Mouse (Mus musculus): ENCODE results near the gene Mbl1. TPM values are rescaled to one million over a fixed set of nuclear protein-coding genes. Genes with fewer than 3 reads are reported as not detected.

Gene Mbl1
- polyA plus RNA-seq, 1 experiment from 2014 or later = 32.3 TPM

- H3K4me2 ChIP-seq = no peak overlapping the region
- WGBS (ENCODE audit: insufficient replicate concordance) = 45% methylated on average over 6 of the region's 6 CpGs
- no peak for ATAC-seq (ENCODE audit: insufficient read depth)
- no peak overlapping the region for H3K9ac ChIP-seq
- H3K36me3 ChIP-seq (replicated peaks) = no peaks in the 10 kb centered on the region
- no peak overlapping the region for H3K4me3 ChIP-seq (replicated peaks)
- no peaks in the 10 kb centered on the region for H3K9me3 ChIP-seq (replicated peaks)
- H3K27me3 ChIP-seq = no peaks in the 10 kb centered on the region
- no peak overlapping the region for H3K27ac ChIP-seq (replicated peaks)
- H3K4me1 ChIP-seq (replicated peaks) = no peaks in the 10 kb centered on the region
These were observed 5.2 kb upstream of the Mbl1 start for GRCm38 (mm10) chr14:41146035-41146434.

GRCm38 (mm10) chr14:41146922-41147321, 4.3 kb upstream of the Mbl1 start:
- H3K9me3 ChIP-seq (replicated peaks) = no peaks in the 10 kb centered on the region
- ATAC-seq (ENCODE audit: insufficient read depth) = no peak
- H3K9ac ChIP-seq = no peak overlapping the region
- WGBS (ENCODE audit: insufficient replicate concordance) = 39% methylated on average over 3 of the region's 3 CpGs
- no peaks in the 10 kb centered on the region for H3K36me3 ChIP-seq (replicated peaks)
- no peak overlapping the region for H3K27ac ChIP-seq (replicated peaks)
- H3K27me3 ChIP-seq = no peaks in the 10 kb centered on the region
- H3K4me2 ChIP-seq = no peak overlapping the region
- H3K4me1 ChIP-seq (replicated peaks) = no peaks in the 10 kb centered on the region
- H3K4me3 ChIP-seq (replicated peaks) = no peak overlapping the region

GRCm38 (mm10) chr14:41147356-41147755, 3.9 kb upstream of the Mbl1 start:
- WGBS (ENCODE audit: insufficient replicate concordance) = 54% methylated on average over 2 of the region's 2 CpGs
- ATAC-seq (ENCODE audit: insufficient read depth) = no peak
- no peaks in the 10 kb centered on the region for H3K4me1 ChIP-seq (replicated peaks)
- no peaks in the 10 kb centered on the region for H3K27me3 ChIP-seq
- H3K4me3 ChIP-seq (replicated peaks) = no peak overlapping the region
- H3K4me2 ChIP-seq = no peak overlapping the region
- H3K9ac ChIP-seq = no peak overlapping the region
- no peaks in the 10 kb centered on the region for H3K9me3 ChIP-seq (replicated peaks)
- no peak overlapping the region for H3K27ac ChIP-seq (replicated peaks)
- H3K36me3 ChIP-seq (replicated peaks) = no peaks in the 10 kb centered on the region

- Histone ChIP-seq H3K4me3 (replicated peaks) (no peak overlapping the region), H3K4me1 (replicated peaks) (0 out of 2 replicates have a peak, but pooled peaks cover 4% of the 10 kb centered on the region), H3K4me2 (no peak overlapping the region), H3K27ac (replicated peaks) (peak overlapping the region; percentile 52), H3K27me3 (no peaks in the 10 kb centered on the region), H3K9ac (no peak overlapping the region), H3K36me3 (replicated peaks) (no peaks in the 10 kb centered on the region), H3K9me3 (replicated peaks) (no peaks in the 10 kb centered on the region)
- 60% methylated on average over 4 of the region's 4 CpGs for whole genome bisulfite sequencing (ENCODE audit: insufficient replicate concordance)
- peak; percentile 35; the same call in 1 of the 2 replicates for ATAC-seq (ENCODE audit: insufficient read depth)
These were observed 8.8 kb downstream of the Mbl1 start for GRCm38 (mm10) chr14:41160076-41160475.

- Histone ChIP-seq H3K9me3 (replicated peaks) (no peaks in the 10 kb centered on the region), H3K4me1 (replicated peaks) (0 out of 2 replicates have a peak, but pooled peaks cover 4% of the 10 kb centered on the region), H3K4me2 (no peak overlapping the region), H3K27me3 (no peaks in the 10 kb centered on the region), H3K36me3 (replicated peaks) (no peaks in the 10 kb centered on the region), H3K9ac (no peak overlapping the region), H3K4me3 (replicated peaks) (no peak overlapping the region), H3K27ac (replicated peaks) (peak overlapping the region; percentile 61)
- ATAC-seq (ENCODE audit: insufficient read depth) = peak; percentile 86
- WGBS (ENCODE audit: insufficient replicate concordance) = 30% methylated on average over 1 of the region's 1 CpGs
These were observed 9.5 kb downstream of the Mbl1 start for GRCm38 (mm10) chr14:41160743-41161142.

GRCm38 (mm10) chr14:41162663-41163062, 11.4 kb downstream of the Mbl1 start:
- Histone ChIP-seq H3K4me1 (replicated peaks) (0 out of 2 replicates have a peak, but pooled peaks cover 4% of the 10 kb centered on the region), H3K4me3 (replicated peaks) (no peak overlapping the region), H3K9me3 (replicated peaks) (no peaks in the 10 kb centered on the region), H3K9ac (no peak overlapping the region), H3K27ac (replicated peaks) (no peak overlapping the region), H3K36me3 (replicated peaks) (no peaks in the 10 kb centered on the region), H3K4me2 (no peak overlapping the region), H3K27me3 (no peaks in the 10 kb centered on the region)
- ATAC-seq (ENCODE audit: insufficient read depth) = no peak
- WGBS (ENCODE audit: insufficient replicate concordance) = 8% methylated on average over 2 of the region's 2 CpGs

- Histone ChIP-seq H3K9me3 (replicated peaks) (no peaks in the 10 kb centered on the region), H3K36me3 (replicated peaks) (no peaks in the 10 kb centered on the region), H3K27ac (replicated peaks) (no peak overlapping the region), H3K9ac (no peak overlapping the region), H3K27me3 (no peaks in the 10 kb centered on the region), H3K4me3 (replicated peaks) (no peak overlapping the region), H3K4me2 (no peak overlapping the region), H3K4me1 (replicated peaks) (no peaks in the 10 kb centered on the region)
- 32% methylated on average over 5 of the region's 5 CpGs for WGBS (ENCODE audit: insufficient replicate concordance)
- no peak for ATAC-seq (ENCODE audit: insufficient read depth)
These were observed 16.0 kb downstream of the Mbl1 start for GRCm38 (mm10) chr14:41167278-41167677.

GRCm38 (mm10) chr14:41168567-41168966, 17.3 kb downstream of the Mbl1 start:
- Histone ChIP-seq H3K27ac (replicated peaks) (no peak overlapping the region), H3K27me3 (no peaks in the 10 kb centered on the region), H3K4me2 (no peak overlapping the region), H3K9ac (no peak overlapping the region), H3K9me3 (replicated peaks) (no peaks in the 10 kb centered on the region), H3K36me3 (replicated peaks) (no peaks in the 10 kb centered on the region), H3K4me1 (replicated peaks) (no peaks in the 10 kb centered on the region), H3K4me3 (replicated peaks) (no peak overlapping the region)
- ATAC-seq (ENCODE audit: insufficient read depth) = no peak
- WGBS (ENCODE audit: insufficient replicate concordance) = 72% methylated on average over 1 of the region's 1 CpGs

GRCm38 (mm10) chr14:41170514-41170913, 19.3 kb downstream of the Mbl1 start:
- Histone ChIP-seq H3K27me3 (no peaks in the 10 kb centered on the region), H3K9me3 (replicated peaks) (no peaks in the 10 kb centered on the region), H3K4me2 (no peak overlapping the region), H3K9ac (no peak overlapping the region), H3K36me3 (replicated peaks) (no peaks in the 10 kb centered on the region), H3K27ac (replicated peaks) (no peak overlapping the region), H3K4me1 (replicated peaks) (no peaks in the 10 kb centered on the region), H3K4me3 (replicated peaks) (no peak overlapping the region)
- ATAC-seq (ENCODE audit: insufficient read depth) = no peak
- WGBS (ENCODE audit: insufficient replicate concordance) = 38% methylated on average over 2 of the region's 2 CpGs

- H3K27me3 ChIP-seq = no peaks in the 10 kb centered on the region
- H3K4me2 ChIP-seq = no peak overlapping the region
- no peaks in the 10 kb centered on the region for H3K9me3 ChIP-seq (replicated peaks)
- no peaks in the 10 kb centered on the region for H3K4me1 ChIP-seq (replicated peaks)
- WGBS (ENCODE audit: insufficient replicate concordance) = 17% methylated on average over 1 of the region's 1 CpGs
- no peak overlapping the region for H3K27ac ChIP-seq (replicated peaks)
- H3K9ac ChIP-seq = no peak overlapping the region
- no peaks in the 10 kb centered on the region for H3K36me3 ChIP-seq (replicated peaks)
- no peak for ATAC-seq (ENCODE audit: insufficient read depth)
- H3K4me3 ChIP-seq (replicated peaks) = no peak overlapping the region
These were observed 23.5 kb downstream of the Mbl1 start for GRCm38 (mm10) chr14:41174802-41175201.

GRCm38 (mm10) chr14:41185059-41185821, 34.0 kb downstream of the Mbl1 start, which contains the start of gene Sftpd:
Gene Sftpd, minus strand, starts transcription at chr14:41185149.
- H3K4me2 ChIP-seq = no peak within 1 kb of the TSS
- no peak within 1 kb of the TSS for H3K9ac ChIP-seq
- H3K4me3 ChIP-seq (replicated peaks) = no peak within 1 kb of the TSS
- no peaks in the 10 kb centered on the region for H3K36me3 ChIP-seq (replicated peaks)
- H3K9me3 ChIP-seq (replicated peaks) = no peaks in the 10 kb centered on the region
- 43% methylated on average over 4 of the region's 4 CpGs for WGBS (ENCODE audit: insufficient replicate concordance)
- no peaks in the 10 kb centered on the region for H3K4me1 ChIP-seq (replicated peaks)
- H3K27me3 ChIP-seq = no peaks in the 10 kb centered on the region
- no peak within 1 kb of the TSS for H3K27ac ChIP-seq (replicated peaks)
- ATAC-seq (ENCODE audit: insufficient read depth) = no peak

GRCm38 (mm10) chr14:41189496-41189895, 38.2 kb downstream of the Mbl1 start:
- Histone ChIP-seq H3K9me3 (replicated peaks) (0 out of 2 replicates have a peak, but pooled peaks cover 3% of the 10 kb centered on the region), H3K4me2 (no peak overlapping the region), H3K27me3 (no peaks in the 10 kb centered on the region), H3K27ac (replicated peaks) (no peak overlapping the region), H3K4me3 (replicated peaks) (no peak overlapping the region), H3K36me3 (replicated peaks) (no peaks in the 10 kb centered on the region), H3K9ac (no peak overlapping the region), H3K4me1 (replicated peaks) (no peaks in the 10 kb centered on the region)
- ATAC-seq (ENCODE audit: insufficient read depth) = no peak
- WGBS (ENCODE audit: insufficient replicate concordance) = 58% methylated on average over 2 of the region's 2 CpGs
